Mouse (Mus musculus) retina, embryonic 14.5 days (tissue): ENCODE measurements around the gene Gm45062.
"Not testable (repeated sequence)": the region's sequence is repeated elsewhere in the genome, so short reads cannot be mapped to it uniquely, and the experiment has no call there.

Experiments
- DNase-seq: peaks from one replicate; pipeline ENCODE4 v3.0.0-alpha.2; 2015; ENCODE audit warnings: low spot score

The Gm45062 gene

GRCm38 (mm10) chr6:8316201-8316600 lies 57.0 kb downstream of the Gm45062 start:
- no peak for DNase-seq

DNA sequence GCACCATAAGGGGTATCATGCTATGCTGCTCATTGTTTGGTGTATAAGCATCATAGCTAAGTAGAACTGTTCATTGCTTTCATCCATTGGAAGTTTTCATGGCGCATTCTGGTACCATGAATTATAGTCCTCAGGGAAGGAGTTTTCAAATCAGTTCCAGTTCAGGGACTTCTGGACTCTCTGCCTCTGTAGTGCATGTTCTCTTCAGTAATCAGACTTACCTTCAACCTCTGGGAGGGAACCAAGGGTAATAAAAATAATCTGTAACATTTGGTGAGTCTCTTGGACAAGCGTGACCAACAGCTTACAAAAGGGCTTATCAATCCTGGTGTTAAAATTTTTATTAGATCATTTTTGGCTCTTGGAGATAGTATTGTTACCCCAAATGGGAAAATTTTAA lies 60.3 kb downstream of the Gm45062 start:
- DNase-seq: no peak

DNA sequence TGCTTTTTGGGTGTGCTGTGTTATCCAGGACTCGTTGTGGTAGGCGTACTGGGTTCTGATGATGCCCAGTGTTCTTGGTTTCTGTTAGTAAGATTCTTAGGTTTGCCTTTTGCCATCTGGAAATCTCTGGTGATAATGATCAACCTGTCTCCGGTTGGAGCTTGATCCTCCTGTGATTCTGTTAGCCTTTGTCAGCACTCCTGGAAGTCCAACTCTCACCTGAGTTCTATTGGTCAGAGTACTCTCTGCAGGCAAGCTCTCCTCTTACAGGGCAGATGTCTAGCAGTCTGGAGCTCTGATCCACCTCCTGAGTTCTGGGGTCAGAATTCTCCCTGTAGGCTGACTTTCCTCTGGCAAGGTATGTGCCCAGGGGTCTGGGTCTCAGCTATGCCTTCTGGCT lies 72.2 kb downstream of the Gm45062 start:
- DNase-seq: not testable (repeated sequence)

GRCm38 (mm10) chr6:8333380-8333779 lies 74.1 kb downstream of the Gm45062 start:
- DNase-seq: no peak

- DNase-seq: no peak
Observed at GRCm38 (mm10) chr6:8336487-8337390, 77.5 kb downstream of the Gm45062 start.

DNA sequence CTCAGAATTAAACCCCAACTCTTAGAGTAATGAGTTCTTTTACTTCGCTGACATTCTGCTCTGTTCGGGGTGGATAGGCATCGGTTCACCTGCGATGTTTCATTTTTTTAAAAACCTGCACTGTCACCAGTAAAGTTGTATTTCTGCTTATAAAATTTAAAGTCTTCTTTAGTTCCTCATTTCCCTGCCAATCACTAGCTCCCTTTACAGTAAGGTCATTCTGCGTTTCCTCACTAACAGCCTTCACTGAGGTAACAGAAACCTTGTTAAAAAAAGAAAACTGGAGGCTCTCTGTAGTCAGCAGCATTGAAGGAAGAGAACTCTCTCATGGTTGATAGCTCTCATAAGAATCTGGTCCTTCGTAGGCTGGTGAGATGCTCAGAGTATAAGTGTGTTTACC lies 80.2 kb downstream of the Gm45062 start:
- no peak for DNase-seq

- no peak for DNase-seq
Observed at GRCm38 (mm10) chr6:8343271-8343670, 84.0 kb downstream of the Gm45062 start.

DNA sequence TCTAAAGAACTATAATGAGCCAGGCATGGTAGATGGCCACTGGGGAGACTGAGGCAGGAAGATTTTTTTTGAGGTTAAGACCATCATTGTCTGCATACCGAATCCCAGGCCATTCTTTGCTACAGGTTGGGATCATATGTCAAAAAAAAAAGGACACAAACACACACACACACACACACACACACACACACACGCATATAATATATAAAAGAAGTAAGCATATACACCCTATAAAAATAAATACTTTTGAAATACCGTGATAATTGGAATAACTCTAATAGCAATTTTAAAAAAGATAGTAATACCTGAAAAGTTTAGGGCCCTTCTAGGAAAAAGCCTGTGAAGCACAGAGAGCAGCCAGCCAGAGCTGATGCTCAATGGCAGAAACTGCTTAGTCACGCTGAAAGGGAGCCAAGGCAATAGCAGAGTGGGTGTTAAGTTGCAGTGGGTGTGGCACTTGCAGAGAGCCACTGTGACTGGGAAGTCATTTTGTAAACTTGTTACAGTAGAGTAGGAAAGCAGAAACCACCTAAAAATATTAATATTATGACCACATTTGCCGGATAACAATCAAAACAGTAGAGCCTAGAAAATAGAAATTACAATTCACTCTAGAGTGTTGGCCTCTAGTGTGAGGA lies 86.1 kb downstream of the Gm45062 start:
- DNase-seq: no peak

DNA sequence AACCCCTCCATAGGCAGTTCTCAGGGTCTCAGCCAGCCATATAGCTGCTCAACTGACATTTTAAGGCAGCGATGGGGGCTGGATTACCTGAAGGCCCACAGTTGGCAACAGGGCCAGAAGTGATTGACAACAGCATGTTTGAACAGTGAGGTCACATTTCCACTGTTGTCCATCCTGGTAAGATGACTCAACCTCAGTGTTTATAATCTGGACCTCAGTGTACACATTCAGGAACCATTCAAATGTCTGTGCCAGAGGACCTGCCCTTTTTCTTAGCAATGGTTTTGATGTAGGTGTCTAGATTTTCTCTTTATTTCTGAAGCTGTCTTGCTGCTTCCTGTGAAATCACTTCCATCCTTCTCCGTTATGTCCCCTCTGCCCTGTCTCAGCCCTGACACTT lies 87.9 kb downstream of the Gm45062 start:
- DNase-seq: no peak

DNA sequence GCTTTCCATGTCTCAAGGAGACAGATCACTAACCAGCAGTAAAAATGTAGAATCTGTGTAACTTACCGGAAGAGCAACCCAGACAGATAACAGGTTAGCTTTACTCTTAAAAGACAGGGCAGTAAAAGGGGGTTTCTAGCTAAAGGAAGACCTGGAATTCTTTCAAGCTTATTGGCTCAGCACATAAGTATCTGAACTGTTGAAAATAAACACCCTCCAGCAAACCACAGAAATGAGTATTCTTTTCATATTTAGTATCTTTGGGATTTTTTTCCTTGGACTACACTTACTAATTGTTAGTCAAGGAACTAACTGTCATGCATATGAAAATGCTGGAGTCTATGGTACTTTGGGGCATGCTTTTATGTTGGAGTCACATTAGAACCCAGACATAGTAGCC lies 89.1 kb downstream of the Gm45062 start:
- DNase-seq: no peak

GRCm38 (mm10) chr6:8349060-8349670 lies 89.9 kb downstream of the Gm45062 start:
- DNase-seq: no peak

- DNase-seq: no peak
Observed at GRCm38 (mm10) chr6:8351507-8351906, 92.3 kb downstream of the Gm45062 start.

DNA sequence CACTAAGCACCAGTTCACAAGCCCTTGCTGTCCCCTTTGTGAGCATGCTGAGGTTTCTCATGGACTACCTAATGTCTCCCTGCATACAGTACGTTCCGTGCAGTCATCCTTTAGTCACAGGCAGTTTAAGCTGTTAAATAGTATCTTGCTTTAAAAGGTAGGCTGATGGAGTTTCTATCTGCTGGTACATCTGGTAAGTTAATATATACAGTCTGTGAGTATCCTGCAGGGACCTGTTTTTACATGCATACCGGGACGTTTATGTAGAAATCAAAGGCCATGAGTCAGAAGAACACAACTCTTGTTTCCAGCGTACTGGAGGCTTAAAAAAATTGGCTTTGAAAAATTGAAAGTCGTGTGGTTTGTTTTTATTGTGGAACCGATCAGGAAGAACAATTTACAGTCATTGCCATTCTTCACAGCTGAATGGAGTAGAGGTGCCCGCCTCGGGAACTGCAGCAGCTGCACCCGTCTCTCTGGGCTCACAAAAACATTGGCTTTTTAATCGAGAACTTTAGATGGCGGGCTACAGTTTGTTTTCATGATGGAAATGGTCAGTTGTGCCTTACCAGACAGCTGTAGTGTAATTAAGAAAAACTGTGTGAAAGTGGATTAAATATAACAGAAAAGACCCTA lies 93.4 kb downstream of the Gm45062 start:
- no peak for DNase-seq

GRCm38 (mm10) chr6:8353461-8353860 lies 94.2 kb downstream of the Gm45062 start:
- no peak for DNase-seq

DNA sequence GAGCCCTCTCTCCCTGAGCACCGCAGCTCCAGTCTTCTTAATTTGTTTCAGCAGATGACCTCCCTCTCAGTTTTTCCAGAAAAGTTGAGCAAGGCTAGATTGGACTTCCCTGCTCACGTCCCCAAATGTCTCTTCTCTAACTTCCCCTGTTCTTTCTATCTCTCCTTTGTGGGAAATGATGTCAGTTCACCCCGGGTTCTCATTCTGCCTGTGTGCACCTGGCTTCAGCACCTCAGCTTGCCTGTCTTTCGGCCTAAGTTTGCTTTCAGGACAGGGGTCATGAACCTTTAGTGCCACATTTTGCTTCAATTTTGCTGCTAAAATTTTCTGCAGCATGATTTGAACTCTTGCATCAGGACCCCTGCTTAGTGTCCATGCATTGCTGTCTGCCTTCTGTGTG lies 95.6 kb downstream of the Gm45062 start:
- DNase-seq: no peak

GRCm38 (mm10) chr6:8358232-8358631 lies 99.0 kb downstream of the Gm45062 start:
- DNase-seq: no peak

GRCm38 (mm10) chr6:8358782-8359181 lies 99.5 kb downstream of the Gm45062 start:
- DNase-seq: peak; percentile 26

DNA sequence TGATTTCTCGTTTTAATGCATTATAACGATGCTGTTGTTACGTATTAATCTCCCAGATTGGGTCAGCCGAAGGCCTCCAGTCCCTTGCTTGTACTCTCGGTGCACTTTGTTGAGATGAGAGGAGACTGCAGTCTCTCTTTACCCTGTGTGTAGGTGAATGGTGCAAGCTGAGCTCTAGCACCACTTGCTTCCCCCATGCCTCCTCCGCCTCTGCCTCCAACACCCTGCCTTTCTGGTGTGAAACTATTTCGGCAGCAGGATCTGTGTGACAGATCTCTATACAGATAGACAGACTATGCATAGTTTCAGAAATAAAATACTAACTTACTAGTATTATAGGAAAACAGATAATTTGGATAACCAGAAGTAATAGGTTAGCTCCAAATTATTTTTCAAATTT lies 101.6 kb downstream of the Gm45062 start:
- DNase-seq: no peak

- no peak for DNase-seq
Observed at GRCm38 (mm10) chr6:8364033-8364756, 104.9 kb downstream of the Gm45062 start.

GRCm38 (mm10) chr6:8364757-8365150 lies 105.5 kb downstream of the Gm45062 start:
- DNase-seq: no peak

- DNase-seq: no peak
Observed at GRCm38 (mm10) chr6:8367675-8368074, 108.4 kb downstream of the Gm45062 start.
